Mouse (Mus musculus) thymus, adult 18-20 months (tissue): ENCODE data around the gene Zbtb46.

Experiments used
- DNase-seq, 2 experiments: peaks; one replicate each; pipeline ENCODE4 v3.0.0; 2022; ENCODE audit warnings: mixed read lengths in 2 of 2

Zbtb46 gene

DNA sequence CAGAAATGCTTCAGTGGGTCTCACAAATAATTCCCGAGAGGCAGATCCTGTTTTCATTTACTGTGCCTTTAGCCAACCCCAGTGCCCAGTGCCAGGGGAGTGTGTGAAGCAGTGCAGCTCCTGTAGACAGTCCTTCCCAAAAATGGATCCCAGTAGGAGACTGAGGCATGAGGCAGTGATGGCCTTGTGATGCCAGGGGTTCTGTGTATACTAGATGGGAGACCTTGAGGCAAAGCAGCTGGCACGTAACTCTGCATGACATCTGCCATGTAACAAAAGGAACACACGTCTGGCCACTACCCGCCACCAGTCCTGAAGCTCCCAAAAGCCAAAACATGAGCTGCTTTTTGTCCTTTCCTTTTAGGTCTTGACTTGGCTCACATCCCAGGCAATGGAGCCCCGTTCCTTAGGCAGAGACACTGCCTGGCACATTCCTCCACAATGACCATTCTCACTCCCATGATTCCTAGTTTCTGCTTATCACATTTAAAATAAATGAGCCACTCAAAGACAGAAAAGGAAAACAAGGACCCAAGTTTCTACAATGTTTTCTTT is 61.9 kb downstream of the Zbtb46 start:
- no peak for DNase-seq

GRCm38 (mm10) chr2:181394086-181394485 is 65.1 kb downstream of the Zbtb46 start:
- DNase-seq: no peak

DNA sequence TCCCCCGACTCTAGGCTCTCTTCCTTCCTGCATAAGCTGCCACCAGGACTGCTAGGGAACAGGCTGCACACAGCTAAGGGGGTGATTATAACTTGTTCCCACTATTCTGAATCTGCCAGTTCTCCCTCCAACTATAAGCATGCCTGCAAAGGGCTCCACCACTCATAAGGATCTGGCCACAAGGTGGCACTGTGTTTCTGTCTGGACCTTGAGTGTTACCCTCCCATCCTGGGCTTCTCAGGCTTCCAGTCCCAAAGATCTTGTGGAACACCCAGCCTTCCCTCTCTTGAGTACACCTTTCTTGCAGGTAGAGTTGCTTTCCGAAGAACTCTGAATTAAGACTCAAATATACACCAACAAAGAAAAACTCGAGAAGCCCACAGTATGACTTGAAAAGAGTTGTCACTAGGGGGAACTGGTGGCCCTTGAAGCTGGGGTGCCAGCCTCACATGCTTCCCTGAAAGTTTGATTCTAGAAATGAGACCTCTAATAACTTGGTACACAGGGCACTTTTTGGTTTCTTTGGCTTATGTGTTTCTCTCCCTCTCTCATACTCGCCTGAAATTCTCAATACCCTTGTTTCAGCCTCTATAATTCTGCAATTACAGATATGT is 66.5 kb downstream of the Zbtb46 start:
- peak; percentile 40 to 42 for DNase-seq

DNA sequence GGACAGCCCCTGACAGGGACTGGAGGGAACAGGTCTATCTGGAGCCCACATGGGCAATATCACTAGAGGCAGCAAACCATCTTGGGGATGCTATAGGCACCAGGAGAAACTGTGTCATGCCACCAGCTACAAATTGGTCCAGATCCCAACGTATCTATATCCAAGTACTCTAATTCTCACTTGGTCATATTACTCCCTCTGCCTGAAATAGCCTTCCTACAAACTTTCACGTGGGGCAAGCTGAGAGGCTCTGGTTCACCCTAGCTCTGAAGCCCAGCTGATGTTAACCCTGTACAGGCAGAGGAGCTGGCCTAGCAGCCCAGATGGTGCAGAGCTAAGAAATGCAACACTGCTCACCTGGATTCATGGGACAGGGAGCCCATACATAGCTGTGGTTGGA is 67.7 kb downstream of the Zbtb46 start:
- no peak for DNase-seq

DNA sequence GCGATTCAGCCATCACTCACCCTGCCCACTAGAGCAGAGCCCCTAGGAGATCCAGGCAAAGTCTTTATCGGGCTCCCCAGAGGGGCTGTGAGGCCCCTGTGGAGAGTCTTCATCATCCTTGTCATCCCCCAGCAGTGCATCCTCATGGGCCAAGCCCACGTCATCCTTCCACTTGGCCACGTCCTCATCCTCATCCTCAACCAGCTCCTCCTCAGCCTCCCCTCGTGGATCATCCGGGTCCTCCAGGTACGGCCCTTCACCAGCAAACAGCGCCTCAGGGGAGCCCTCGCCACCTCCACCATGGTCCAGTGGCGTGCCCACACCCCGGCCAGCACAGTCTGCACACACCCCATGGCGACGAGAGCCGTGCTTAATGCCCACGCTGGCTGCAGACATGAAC is 68.2 kb downstream of the Zbtb46 start:
- no peak for DNase-seq

DNA sequence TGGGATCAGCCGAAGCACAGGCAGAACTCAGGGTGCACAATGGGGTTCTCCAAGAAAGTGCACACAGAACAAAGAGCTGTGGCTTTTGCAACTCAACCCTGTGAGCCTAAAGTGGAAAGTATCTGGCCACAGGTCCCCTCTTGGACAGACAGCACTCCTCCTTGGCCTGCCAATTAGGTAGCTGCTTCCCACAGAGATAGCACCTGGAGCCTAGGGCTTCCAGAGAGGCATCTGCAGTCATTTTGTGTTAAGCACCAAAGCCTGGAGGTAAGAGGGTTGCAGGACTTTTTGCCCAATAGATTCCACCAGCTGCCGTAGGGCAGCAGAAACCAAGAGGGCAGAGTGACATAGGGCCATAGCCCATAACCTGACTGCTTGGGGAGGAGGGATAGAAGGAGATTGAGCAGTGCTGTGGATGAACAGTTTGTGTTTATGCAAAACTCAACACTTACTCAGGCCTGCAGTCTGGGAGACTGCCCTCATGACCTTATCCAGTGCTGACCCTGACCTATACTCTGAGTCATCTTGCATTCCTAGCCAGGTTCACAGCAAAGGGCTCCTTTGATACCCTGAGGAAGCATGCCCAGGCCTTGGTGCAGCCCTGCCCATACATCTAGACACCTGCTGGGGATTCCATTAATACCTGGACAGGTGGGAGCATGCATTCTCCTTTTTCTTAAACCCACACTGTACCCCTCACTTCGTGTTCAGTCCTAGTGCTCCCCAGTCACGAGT is 68.9 kb downstream of the Zbtb46 start:
- no peak for DNase-seq

DNA sequence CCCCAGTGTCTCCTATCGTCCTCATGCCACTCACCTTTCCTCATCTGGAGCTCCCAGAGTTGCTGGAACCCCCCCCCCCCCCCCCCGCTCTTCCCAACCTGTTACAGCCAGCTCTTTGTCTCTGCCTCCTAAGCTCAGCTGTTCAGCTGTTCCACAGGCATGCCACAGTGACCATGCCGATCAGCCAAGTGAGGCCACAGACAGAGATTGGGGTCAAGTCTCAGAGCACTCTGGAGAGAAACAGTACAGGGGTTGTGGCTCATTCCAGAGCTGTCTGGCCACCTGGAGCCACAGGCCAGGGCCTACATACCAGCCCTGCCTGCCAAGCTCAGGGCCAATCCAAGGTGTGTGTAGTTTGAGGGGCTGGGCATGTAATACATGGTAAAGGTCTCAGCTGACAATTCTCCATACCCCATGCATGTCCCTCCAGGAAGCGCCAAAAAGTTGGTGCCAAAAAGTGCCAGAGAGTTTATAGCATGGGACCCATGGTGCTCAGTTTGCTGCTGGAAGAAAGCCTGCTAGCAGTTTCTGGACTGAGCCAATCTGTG is 72.5 kb downstream of the Zbtb46 start:
- no peak for DNase-seq

- no peak for DNase-seq
These were observed 73.3 kb downstream of the Zbtb46 start for GRCm38 (mm10) chr2:181385885-181386284.

DNA sequence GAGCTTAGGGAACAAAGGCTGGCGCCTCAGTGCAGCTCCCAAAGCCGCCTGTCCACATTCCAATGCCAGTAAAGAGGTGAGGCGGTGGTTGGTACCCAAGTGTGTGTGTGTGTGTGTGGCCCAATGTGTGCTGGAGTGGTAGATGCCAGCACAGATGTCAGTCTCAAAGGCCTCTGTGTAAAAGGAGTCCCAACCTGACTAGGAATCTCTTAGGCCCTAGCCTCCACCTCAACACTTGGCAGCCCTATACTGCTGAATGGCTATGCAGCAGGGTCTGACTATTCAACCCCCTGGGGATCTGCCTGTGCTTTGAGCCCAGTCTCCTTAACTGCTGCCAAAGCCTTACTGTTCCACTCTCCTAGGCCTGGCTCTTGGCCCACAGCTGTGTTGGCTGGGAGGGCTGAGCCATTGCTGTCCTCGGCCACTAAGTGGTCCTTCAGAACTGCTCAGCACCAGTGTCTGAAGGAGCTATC is 74.3 kb downstream of the Zbtb46 start:
- DNase-seq: no peak

GRCm38 (mm10) chr2:181384463-181384862 is 74.8 kb downstream of the Zbtb46 start:
- DNase-seq: no peak

DNA sequence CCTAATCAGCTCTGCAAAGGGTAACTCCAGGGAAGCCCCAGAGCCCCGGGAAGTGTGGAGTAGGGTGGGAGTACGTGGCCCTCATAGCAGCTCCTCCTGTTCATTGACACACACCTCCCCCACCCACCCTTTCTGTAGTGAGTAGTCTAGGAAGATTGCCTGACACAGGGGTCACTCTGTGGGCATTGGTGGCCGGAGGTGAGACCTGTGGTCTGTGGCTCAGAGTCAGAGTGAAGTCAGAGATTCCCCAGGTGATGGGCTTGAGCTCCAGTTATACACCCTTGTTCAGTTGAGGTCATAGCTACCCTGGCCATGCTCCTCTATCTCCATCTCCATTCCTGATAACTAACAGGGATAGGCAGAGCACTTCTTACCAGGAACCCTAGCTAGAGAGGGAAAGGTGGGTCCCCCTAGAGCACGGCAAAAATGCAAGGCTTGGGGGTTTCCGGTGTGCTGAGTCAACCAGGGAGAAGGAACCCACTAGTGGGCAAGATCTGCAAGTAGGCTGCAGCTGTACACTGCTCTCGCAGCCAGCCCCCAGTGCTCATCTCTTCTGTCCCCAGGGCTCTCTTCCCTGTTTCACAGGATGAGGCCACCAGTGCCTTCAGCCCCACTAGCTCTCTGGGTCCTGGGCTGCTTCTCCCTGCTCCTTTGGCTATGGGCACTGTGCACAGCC is 77.5 kb downstream of the Zbtb46 start:
- no peak for DNase-seq

DNA sequence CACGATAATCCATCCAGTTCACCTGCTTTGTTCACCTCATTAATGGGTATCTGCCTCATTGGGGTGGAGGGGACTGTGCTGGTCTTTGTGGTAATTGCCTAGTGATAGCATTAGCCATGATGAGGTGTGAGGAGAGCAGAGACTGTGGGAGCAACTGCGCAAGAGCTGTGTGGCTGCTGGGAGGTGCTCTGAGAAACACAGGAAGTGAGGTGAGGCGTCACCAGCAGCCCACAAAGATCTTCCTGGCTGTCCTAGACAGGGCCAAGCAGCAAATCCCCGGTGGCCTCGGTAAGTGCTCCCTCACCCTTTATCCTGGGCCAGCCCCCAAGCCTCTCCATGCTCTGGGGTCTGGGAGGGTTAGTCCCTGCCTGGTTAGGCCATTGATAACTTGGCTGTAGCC is 78.1 kb downstream of the Zbtb46 start:
- peak in 1 of 2 experiments; percentile 29 for DNase-seq

GRCm38 (mm10) chr2:181380251-181380650 is 79.0 kb downstream of the Zbtb46 start:
- no peak for DNase-seq

- DNase-seq: no peak
These were observed 79.4 kb downstream of the Zbtb46 start, which contains the start of gene Lime1 for GRCm38 (mm10) chr2:181379778-181380177. Gene Lime1, plus strand, starts transcription at chr2:181380078.

GRCm38 (mm10) chr2:181378701-181379100 is 80.5 kb downstream of the Zbtb46 start:
- DNase-seq: no peak

DNA sequence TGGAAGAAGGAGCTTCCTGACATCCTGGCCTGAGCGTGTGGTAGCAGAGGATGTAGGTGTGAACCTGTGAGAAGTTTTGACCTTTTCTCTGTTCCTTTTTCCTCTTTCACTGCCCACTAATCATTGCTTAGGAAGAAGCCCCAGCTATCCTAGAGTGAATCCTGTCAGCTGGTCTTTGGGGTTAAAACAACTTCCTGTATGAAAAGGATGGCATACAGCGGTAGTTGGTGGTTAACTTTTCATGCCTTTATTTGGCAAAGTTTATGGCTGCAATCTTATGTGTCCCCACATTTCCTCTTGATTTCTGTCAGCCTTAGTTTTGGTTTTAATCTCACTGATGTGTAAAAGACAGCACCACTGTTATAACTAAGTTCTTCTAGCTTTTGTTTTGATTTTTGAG is 82.0 kb downstream of the Zbtb46 start:
- DNase-seq: no peak

DNA sequence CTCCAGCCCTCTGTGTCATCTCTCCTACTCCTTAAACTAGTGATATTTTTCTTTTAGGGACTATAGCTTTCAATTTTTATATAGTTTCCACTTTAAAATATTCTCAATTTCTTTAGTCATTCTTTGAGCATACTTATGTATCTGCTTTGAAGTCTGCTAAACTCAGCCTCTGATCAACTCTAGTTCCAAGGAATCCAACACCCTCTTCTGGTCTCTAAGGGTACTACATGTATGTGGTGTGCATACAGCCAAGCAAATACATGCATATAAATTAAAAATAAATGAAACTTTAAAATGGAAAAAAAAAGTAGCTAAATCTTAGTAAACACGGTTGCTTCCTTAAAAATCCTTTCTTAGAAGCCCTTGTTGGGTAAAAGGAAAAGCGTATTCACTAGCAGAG is 83.4 kb downstream of the Zbtb46 start:
- no peak for DNase-seq

- no peak for DNase-seq
These were observed 89.2 kb downstream of the Zbtb46 start for GRCm38 (mm10) chr2:181370001-181370400.

GRCm38 (mm10) chr2:181365655-181366075 is 93.6 kb downstream of the Zbtb46 start:
- DNase-seq: peak; percentile 21 to 32

- peak; percentile 78 to 80 for DNase-seq
These were observed 94.2 kb downstream of the Zbtb46 start, which contains the start of the genes Zgpat and Arfrp1 for GRCm38 (mm10) chr2:181364860-181365596. Gene Zgpat, plus strand, starts transcription at chr2:181364928. Gene Arfrp1, minus strand, starts transcription at chr2:181365404.

GRCm38 (mm10) chr2:181364487-181364859 is 94.8 kb downstream of the Zbtb46 start:
- no peak for DNase-seq

- no peak for DNase-seq
These were observed 95.3 kb downstream of the Zbtb46 start for GRCm38 (mm10) chr2:181363946-181364345.
